8 mouse cellular contexts compared by ENCODE assay signal in the genomic region with DNA sequence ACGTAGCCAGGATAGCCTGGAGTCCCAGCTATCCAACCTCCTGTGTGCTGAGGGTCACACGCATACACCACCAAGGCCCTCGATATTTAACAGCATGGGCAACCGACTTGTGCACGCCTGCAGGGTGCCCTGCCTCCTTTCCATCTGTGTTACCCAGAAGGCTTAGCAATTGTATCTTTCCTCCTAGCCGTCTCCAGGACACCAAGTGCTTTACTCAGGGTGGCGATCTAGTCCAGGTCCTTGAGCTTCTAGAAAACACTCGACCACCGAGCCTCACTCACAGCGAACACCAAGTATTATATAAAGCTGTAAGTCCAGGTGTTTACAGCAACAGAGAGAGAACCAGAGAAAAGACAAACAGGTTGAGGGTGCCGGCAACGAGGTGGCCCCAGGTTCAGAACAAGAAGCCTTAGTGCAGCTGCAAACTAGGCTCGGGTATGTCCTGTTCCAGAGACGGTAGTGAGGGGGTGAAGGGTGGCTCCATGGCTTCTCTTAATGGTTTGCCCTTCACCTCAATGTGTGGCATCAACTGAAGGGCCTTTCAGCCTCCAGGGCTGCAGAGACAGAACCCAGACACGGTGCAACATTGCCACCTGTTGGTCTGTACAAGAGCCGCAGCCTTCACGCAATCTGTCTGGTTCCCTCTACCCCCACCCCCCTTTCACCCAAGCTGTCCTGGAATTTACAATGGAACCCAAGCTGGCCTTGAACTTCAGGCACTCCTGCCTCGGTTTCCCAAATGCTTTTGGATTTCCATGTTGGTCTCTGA. TPM values are rescaled to one million over a fixed set of nuclear protein-coding genes. Genes with fewer than 3 reads are reported as not detected.
DNase-seq lines count a peak whose midpoint lies in the region; ATAC-seq and TF ChIP-seq lines count a peak whose summit lies in the region.

No protein-coding gene starts in this region.

- H3K9ac ChIP-seq in liver, postnatal 0 days (replicated peaks): no peak overlapping the region
- H3K9ac ChIP-seq in neural tube, embryonic 15.5 days (replicated peaks): no peak overlapping the region

- 47% methylated on average over 18 of the region's 18 CpGs for WGBS in liver, postnatal 0 days (ENCODE audit: insufficient replicate concordance)
- WGBS in neural tube, embryonic 15.5 days: 49% methylated on average over 18 of the region's 18 CpGs

- no peak overlapping the region for H3K27ac ChIP-seq in liver, postnatal 0 days (ENCODE audit: low read depth)
- no peak overlapping the region for H3K27ac ChIP-seq in neural tube, embryonic 15.5 days (replicated peaks)

- no peak for TF ChIP-seq EP300 in liver, postnatal 0 days (IDR thresholded peaks at IDR 0.05; ENCODE audit: low read depth)

- no peak overlapping the region for H3K4me3 ChIP-seq in liver, postnatal 0 days (ENCODE audit: low read depth, low read length)
- no peak overlapping the region for H3K4me3 ChIP-seq in neural tube, embryonic 15.5 days (replicated peaks)

- 0 out of 2 replicates have a peak, but pooled peaks cover 3% of the 10 kb centered on the region for H3K36me3 ChIP-seq in liver, postnatal 0 days (replicated peaks; ENCODE audit: insufficient read depth, low read length)
- H3K36me3 ChIP-seq in neural tube, embryonic 15.5 days: no peaks in the 10 kb centered on the region

- peak; percentile 56 for ATAC-seq in liver, postnatal 0 days
- peak; percentile 70 for ATAC-seq in neural tube, embryonic 15.5 days (ENCODE audit: low FRiP score)

- H3K9me3 ChIP-seq in liver, postnatal 0 days (ENCODE audit: low read length): no peaks in the 10 kb centered on the region
- H3K9me3 ChIP-seq in neural tube, embryonic 15.5 days (replicated peaks): no peaks in the 10 kb centered on the region

- no peak overlapping the region for H3K4me2 ChIP-seq in liver, postnatal 0 days (ENCODE audit: low read depth, low read length)
- H3K4me2 ChIP-seq in neural tube, embryonic 15.5 days: no peak overlapping the region

- DNase-seq in CD4-positive helper T cell, adult 2 months (ENCODE audit: low read depth, low spot score): peak; percentile 79
- peak; percentile 71 for DNase-seq in adrenal gland, adult 2 months
- peak; percentile 66 for DNase-seq in embryo, embryonic 11.5 days (ENCODE audit: low read depth, low spot score)
- peak; percentile 54 to 60 for DNase-seq in heart, adult 9 months (ENCODE audit: low spot score in 2 of 2)
- DNase-seq in kidney, postnatal 36 days: peak; percentile 71 to 84
- DNase-seq in liver, postnatal 0 days: peak; percentile 79
- peak; percentile 85 for DNase-seq in thymus, postnatal 14 days

- H3K27me3 ChIP-seq in liver, postnatal 0 days (ENCODE audit: insufficient read depth, low read length): no peaks in the 10 kb centered on the region
- H3K27me3 ChIP-seq in neural tube, embryonic 15.5 days (replicated peaks): no peaks in the 10 kb centered on the region

- peaks cover 16% of the 10 kb centered on the region for H3K4me1 ChIP-seq in liver, postnatal 0 days (ENCODE audit: insufficient read depth)
- no peaks in the 10 kb centered on the region for H3K4me1 ChIP-seq in neural tube, embryonic 15.5 days

- peak; percentile 96 for TF ChIP-seq CTCF in liver, postnatal 0 days (IDR thresholded peaks at IDR 0.05; ENCODE audit: low read depth)

RNA-seq across cellular contexts. Expression of gene Qprt, which starts 11.6 kb away (rescaled TPM):
- total RNA-seq in adrenal gland, adult 2 months (2021): under 1 TPM; 0.49 to 0.52 TPM
- 0.77 and 1.0 TPM in 2 replicates for polyA plus RNA-seq in adrenal gland, adult 2 months (2012; rRNA removed)
- polyA plus RNA-seq in liver, postnatal 0 days (2015; fragmentation: Nextera tagmentation; extraction: Ambion mirVana): 148 and 151 TPM in 2 replicates
- 0.75 and 1.1 TPM in 2 replicates for polyA plus RNA-seq in neural tube, embryonic 15.5 days (2015; fragmentation: Nextera tagmentation; extraction: Ambion mirVana)

RNA-seq across cellular contexts. Expression of gene AI467606, which starts 19.3 kb away (rescaled TPM):
- total RNA-seq in adrenal gland, adult 2 months (2021): 1 to 10 TPM; 1.6 to 1.9 TPM
- polyA plus RNA-seq in adrenal gland, adult 2 months (2012; rRNA removed): 7.6 TPM in 2 replicates
- 7.6 and 8.1 TPM in 2 replicates for polyA plus RNA-seq in liver, postnatal 0 days (2015; fragmentation: Nextera tagmentation; extraction: Ambion mirVana)
- polyA plus RNA-seq in neural tube, embryonic 15.5 days (2015; fragmentation: Nextera tagmentation; extraction: Ambion mirVana): 2.4 and 8.6 TPM in 2 replicates

RNA-seq across cellular contexts. Expression of gene Zg16, which starts 23.3 kb away (rescaled TPM):
- total RNA-seq in adrenal gland, adult 2 months (2021): not detected
- 0.18 and 0.49 TPM in 2 replicates for polyA plus RNA-seq in adrenal gland, adult 2 months (2012; rRNA removed)
- 0.59 and 1.8 TPM in 2 replicates for polyA plus RNA-seq in liver, postnatal 0 days (2015; fragmentation: Nextera tagmentation; extraction: Ambion mirVana)
- polyA plus RNA-seq in neural tube, embryonic 15.5 days (2015; fragmentation: Nextera tagmentation; extraction: Ambion mirVana): not detected in 2 replicates

RNA-seq across cellular contexts. Expression of gene Spn, which starts 27.2 kb away (rescaled TPM):
- total RNA-seq in adrenal gland, adult 2 months (2021): 1 to 10 TPM in 1 of 2 experiments, under 1 TPM in 1; 0.58 to 1.0 TPM
- polyA plus RNA-seq in adrenal gland, adult 2 months (2012; rRNA removed): 1.0 and 2.0 TPM in 2 replicates
- 4.9 and 5.6 TPM in 2 replicates for polyA plus RNA-seq in liver, postnatal 0 days (2015; fragmentation: Nextera tagmentation; extraction: Ambion mirVana)
- polyA plus RNA-seq in neural tube, embryonic 15.5 days (2015; fragmentation: Nextera tagmentation; extraction: Ambion mirVana): 0.08 and 2.8 TPM in 2 replicates

Comparison
In these comparisons a context has a peak if more than half of its experiments do, and no peak if none do; other contexts are left out.
1. RNA of gene Qprt, which starts 11.6 kb away (polyA plus RNA-seq): 148 to 151 TPM in liver, postnatal 0 days; 0.77 to 1.0 TPM in adrenal gland, adult 2 months and 0.75 to 1.1 TPM in neural tube, embryonic 15.5 days; every median in the first group is over 10 times any median in the second.
2. Peak in every context shown above with its lines, with median percentiles within 50 percentile points of each other: DNase-seq.